Mouse (Mus musculus) adrenal gland, adult (tissue): ENCODE data around the gene Trak1.
A peak's percentile ranks its signal among the peaks of the same experiment; 100 is the strongest.

Experiments used
- DNase-seq, 2 experiments: peaks; one replicate each; pipeline ENCODE4 v3.0.0; 2022 to 2023; ENCODE audit warnings: low spot score in 1 of 2; ENCODE audit not compliant: inconsistent age in 2 of 2

Gene Trak1

DNA sequence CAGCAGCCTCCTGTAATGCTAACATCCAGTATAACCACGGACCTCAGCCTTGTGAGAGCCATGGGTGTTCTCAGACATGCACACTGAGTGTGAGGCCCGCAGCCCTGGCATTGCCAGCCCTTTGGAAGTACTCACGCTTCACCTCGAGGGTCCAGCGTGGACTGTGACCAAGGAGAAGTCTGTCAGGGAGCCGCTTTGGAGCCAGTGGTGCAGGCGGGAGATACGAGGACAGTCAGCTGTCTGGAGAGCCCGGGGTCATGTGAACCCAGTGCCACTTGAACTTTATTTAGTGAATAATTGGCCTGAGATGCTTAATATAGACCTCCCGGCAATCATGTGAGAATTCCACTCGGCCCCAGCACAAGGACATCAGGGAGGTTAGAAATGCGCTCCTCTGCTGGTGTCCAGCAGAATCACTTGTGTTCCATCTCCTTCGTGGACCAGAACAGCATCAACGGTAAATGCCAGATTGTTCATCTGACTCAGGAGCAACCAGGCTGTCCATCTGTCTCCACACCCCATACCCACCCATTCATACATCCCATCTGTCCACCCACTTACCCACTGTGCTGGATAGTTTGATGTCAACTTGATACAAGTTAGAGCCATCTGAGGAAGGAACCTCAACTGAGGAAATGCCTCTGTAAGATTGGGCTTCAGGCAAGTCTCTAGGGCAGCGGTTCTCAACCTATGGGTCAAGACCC is 48.3 kb downstream of the Trak1 start:
- no peak for DNase-seq

DNA sequence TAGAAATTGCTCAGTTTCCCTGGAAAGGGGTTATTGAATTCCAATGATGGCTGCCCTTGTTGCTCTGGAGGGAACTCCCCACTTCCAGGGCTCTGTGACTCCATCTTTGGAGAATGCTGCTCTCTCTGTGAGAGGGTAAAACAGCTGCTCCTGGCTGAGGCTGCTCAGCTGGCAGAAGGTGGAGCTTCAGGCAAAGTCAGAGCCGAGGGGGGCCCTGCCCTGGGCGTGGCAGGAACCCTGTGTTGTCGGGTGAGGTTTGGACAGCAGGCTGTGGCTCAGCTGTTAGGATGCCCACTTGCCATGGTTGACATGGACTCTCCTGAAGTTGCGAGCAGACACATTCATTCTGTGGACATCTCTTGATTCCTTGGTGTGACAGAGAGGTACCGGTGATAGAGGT is 49.3 kb downstream of the Trak1 start:
- no peak for DNase-seq

- peak; percentile 40 to 67 for DNase-seq
These were observed 50.7 kb downstream of the Trak1 start for GRCm38 (mm10) chr9:121347981-121348380.

GRCm38 (mm10) chr9:121348476-121348875 is 51.2 kb downstream of the Trak1 start:
- no peak for DNase-seq

DNA sequence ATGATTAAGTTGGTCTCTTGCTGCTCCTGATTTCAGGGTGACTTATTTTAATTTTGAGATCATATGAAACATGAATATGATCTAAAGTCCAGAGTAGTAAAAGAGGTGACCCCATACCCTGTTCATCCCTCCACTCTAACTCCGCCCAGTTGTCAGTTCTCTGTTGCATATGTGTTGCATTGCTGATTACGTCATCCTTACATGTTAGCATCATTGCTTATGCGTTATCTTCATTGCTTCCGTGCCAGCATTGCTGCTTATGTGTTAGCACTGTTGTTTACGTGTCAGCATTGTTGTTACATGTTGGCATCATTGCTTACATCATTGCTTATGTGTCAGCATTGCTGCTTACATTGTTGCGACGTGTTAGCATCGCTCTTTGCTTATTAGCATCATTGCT is 51.8 kb downstream of the Trak1 start:
- no peak for DNase-seq

DNA sequence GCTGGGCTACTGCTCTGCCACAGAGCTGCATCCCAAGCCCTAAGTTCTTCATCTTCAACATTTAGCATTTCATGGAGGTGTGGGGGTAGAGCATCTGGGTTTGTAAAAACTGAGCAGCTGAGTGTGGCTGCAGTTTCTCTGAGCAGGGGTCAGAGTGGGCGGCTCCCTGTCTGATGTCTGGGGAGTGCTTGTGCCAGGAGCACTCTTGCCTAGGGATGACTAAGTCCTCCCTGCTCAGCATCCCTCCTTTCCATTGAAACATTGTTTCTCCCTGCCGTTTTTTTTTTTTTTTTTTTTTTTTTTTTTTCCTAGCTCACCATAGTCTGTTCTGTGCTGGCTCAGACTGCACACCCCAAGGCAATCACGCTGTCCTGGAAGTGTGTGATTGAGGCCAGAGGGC is 53.3 kb downstream of the Trak1 start:
- no peak for DNase-seq

DNA sequence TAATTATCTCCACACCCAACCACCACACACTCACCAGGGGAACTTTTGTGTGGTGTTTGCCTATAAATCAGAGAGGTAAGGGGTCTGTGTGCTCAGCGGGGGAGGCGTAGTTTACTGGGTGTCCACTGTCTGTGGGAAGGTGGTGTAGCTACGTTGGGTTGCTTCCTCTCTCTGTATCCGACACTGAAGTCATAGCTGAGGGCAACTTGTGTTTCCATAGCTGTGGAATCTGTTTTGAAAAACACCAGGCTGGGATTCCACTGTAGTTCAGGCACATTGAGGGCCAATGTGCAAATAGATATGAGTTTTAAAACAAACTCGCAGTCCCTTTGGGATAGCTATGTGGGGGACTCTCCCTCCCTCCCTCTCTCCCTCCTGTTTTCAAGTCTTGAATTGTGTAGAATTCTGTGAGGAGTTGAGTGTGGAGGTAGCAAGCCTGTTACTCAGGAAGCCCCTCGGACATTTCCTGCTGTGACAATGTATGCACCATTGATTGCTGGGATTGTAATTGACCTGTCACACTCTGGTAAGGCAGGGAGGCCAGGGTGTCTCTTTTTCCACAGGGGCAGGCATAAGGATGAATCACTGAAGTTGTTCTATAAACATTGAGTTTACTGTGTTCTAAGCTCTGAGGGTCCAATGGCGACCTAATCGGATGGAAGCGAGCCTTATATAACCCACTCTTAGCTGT is 54.2 kb downstream of the Trak1 start:
- peak in 1 of 2 experiments; percentile 36 for DNase-seq

GRCm38 (mm10) chr9:121352131-121352606 is 54.9 kb downstream of the Trak1 start:
- peak in 1 of 2 experiments; percentile 84 for DNase-seq

GRCm38 (mm10) chr9:121352726-121353125 is 55.4 kb downstream of the Trak1 start:
- no peak for DNase-seq

- peak in 1 of 2 experiments; percentile 82 for DNase-seq
These were observed 57.6 kb downstream of the Trak1 start for GRCm38 (mm10) chr9:121354792-121355390.

- DNase-seq, result peak in 1 of 2 experiments; percentile 64
These were observed 58.3 kb downstream of the Trak1 start for GRCm38 (mm10) chr9:121355431-121356141.

- no peak for DNase-seq
These were observed 59.8 kb downstream of the Trak1 start for GRCm38 (mm10) chr9:121357102-121357501.

- peak in 1 of 2 experiments; percentile 38 for DNase-seq
These were observed 60.4 kb downstream of the Trak1 start for GRCm38 (mm10) chr9:121357582-121358275.

GRCm38 (mm10) chr9:121358418-121358817 is 61.1 kb downstream of the Trak1 start:
- DNase-seq, result no peak

GRCm38 (mm10) chr9:121359266-121359972 is 62.1 kb downstream of the Trak1 start:
- peak in 1 of 2 experiments; percentile 37 for DNase-seq

- DNase-seq, result peak in 1 of 2 experiments; percentile 53
These were observed 63.1 kb downstream of the Trak1 start for GRCm38 (mm10) chr9:121360327-121360954.

- no peak for DNase-seq
These were observed 63.7 kb downstream of the Trak1 start for GRCm38 (mm10) chr9:121361010-121361409.

GRCm38 (mm10) chr9:121363932-121364331 is 66.6 kb downstream of the Trak1 start:
- DNase-seq, result no peak

GRCm38 (mm10) chr9:121366135-121366863 is 69.0 kb downstream of the Trak1 start:
- DNase-seq, result peak; percentile 83 to 89
